Mouse (Mus musculus) heart, adult 18-20 months (tissue): ENCODE measurements around the gene Psma3. TPM values are rescaled to one million over a fixed set of nuclear protein-coding genes. Genes with fewer than 3 reads are reported as not detected.
A peak's percentile ranks its signal among the peaks of the same experiment; 100 is the strongest.
"Not testable (repeated sequence)": the region's sequence is repeated elsewhere in the genome, so short reads cannot be mapped to it uniquely, and the experiment has no call there.

Experiments
- DNase-seq, 2 experiments: peaks; one replicate each; pipeline ENCODE4 v3.0.0; 2021 to 2022; ENCODE audit warnings: mixed read lengths in 1 of 2
- total RNA-seq, 2 experiments: library from RNA; stranded (reverse); gene quantifications; 2 replicates each; pipeline ENCODE4 v1.2.3; 2021

Gene Psma3
- total RNA-seq, 2 experiments from 2014 or later: 182 to 184 TPM

DNA sequence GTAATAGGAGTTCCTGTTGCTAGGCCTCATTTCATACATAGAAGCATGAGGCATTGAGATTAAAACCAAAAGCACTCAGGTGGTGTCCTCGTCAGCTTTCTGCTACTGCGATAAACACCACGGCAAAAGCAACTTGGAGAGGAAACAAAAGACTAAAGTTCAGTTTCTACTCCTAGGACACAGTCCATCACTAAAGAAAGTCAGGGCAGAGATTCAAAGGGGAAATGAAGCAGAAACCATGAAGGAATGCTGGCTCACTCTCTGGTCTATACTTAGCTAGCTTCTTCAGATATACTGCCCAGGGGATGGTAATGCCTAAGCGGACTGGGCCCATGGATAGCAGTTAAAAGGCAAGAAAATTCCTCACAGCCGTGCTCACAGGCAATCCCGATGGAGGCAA, 27.0 kb downstream of the Psma3 start:
- no peak for DNase-seq

DNA sequence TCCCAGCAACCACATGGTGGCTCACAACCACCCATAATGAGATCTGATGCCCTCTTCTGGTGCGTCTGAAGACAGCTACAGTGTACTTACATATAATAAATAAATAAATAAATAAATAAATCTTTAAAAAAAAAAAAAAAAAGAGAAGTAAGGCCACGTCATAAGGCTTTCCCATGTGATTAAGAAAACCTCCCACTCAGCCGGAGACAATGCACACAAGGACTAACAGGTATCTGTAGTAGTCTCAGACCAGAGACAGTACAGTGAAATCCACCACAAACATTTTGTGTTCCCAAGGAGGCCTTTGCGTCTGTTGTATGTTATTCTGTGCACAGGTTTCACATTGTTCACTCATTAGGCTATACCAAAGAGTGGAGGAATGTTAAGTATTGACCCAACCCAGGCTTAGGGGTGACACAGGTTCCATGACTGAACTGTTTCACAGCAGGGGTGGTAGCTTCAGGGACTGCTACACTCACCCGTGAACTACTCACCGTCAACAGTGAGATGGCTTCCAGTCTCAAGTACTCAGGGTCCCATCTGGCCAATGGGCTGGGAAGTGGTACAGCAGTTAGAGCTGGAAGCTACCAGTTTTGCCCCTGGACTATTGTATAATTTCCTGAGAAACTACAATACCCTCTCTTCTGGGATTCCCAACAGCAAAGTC, 29.5 kb downstream of the Psma3 start:
- no peak for DNase-seq

DNA sequence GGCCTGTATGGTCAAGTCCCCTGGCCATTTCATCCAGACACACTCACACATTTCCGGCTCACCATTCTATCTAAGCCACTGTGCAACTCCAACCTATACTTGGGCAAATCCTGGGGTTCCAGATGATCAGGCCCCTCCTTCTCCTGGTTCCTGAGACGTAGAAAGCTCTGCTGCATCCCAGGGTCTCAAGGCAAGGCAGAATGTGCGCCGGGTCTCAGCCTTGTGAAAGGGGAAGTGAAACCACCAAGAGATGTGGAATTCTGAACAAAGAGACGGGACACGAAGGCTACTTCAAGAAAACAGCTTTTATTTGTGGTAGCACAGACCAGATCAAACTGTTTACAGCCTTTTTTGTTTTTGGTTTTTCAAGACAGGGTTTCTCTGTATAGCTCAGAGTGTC, 31.7 kb downstream of the Psma3 start:
- no peak for DNase-seq

DNA sequence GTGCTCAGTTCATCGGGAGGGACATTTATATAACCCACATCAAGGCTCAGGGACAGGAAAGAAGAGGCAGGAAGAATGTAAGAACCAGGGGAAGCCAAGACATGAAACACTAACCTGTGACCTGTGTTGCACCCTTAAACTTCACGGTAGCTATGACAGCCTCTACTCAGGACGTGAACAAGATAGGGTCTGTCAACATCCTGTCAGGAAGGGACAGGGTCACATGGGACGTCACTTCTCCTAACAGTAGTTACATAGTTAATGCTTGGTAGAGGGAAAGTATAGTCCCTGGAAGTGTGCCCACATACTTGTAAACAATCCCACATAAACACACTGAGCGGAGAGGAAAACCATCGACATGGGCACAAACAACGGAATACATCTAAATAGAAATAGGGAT, 32.5 kb downstream of the Psma3 start:
- no peak for DNase-seq

DNA sequence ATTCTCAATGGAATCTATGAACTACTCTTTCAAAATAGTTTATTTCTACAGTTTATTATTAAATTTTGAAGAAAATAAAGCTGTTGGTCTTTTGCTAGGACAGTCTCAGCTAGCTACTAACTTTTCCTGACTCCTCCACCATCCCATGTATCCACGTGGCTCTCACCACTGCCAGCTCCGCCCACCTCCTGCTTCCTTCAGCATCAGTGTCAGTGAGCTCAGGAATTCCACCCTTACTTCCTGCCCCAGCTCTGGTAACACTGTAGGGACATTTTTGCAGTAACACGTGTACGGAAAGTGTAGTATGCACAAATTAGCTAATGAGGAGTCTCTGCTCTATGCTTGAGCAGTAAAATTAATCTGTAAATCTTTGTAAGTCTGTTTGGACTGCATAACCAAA, 35.3 kb downstream of the Psma3 start:
- peak; percentile 62 to 82 for DNase-seq

DNA sequence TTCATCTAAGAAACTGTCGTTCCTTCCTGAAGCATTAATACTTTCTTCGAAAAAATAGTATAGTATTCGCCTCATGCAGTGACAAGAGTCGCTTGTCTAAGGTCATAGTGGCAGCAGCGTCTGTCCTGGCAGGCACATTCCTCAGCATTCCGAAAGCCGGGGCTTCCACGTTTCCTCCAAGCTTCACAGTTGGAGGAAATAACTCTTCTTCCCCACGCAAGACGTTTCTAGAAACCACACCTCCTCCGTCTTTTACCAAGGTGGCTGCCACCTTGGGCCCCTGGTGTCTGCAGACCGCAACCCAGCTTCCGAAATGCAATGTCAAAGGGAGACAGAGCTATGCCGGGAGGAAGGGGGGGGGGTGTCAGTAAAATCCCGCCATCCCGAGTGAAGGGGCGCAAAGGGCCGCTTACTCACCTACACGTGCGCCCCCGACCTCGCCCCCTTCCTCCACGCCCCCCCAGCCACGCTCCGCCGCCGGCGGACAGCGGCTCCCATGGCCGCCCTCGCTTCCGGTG, 40.5 kb downstream of the Psma3 start:
- DNase-seq: peak in 1 of 2 experiments; percentile 50

DNA sequence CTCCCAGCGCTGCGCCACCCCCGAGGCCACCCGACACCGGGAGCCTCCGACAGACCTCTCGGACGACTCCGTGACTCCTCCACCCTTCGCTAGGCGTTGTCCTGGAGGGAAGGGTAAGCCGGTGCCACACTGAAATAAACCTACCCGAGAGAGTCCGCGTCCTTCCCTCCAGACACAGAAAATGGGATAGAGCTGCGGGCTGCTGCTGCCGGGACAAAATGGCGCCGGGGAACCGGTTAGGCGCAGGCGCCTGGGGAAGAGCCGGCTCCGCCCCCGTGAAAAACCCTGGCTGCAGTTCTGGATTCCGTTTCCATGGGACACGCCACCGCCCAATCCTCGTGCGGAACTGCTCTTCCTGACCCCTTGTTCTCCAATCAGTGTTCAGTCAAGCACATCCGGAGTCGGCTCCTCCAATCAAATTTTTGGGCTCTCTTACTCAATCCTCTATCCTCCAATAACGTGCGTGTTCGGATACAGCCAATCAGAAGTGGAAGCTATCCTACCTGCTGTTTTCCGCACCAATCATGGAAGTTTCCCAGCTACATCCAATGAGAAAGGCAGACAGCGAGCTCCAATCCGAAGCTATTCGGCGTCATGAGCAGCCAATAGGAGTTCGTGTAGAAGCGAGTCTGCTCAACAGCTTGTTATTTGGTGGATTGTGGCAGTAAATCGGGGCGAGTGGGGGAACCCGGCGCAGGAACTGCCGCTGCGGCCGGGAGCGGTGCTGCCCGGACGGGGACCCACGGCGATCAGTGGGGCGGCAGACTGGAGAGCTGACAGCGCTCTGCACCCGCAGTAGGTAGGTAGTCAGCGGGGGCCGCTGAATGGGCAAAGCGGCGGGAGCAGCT, 41.2 kb downstream of the Psma3 start, which contains the start of gene Arid4a:
Gene Arid4a, plus strand, starts transcription at position 628 of the 848 bp plus-strand sequence.
- peak; percentile 98 to 100 for DNase-seq

DNA sequence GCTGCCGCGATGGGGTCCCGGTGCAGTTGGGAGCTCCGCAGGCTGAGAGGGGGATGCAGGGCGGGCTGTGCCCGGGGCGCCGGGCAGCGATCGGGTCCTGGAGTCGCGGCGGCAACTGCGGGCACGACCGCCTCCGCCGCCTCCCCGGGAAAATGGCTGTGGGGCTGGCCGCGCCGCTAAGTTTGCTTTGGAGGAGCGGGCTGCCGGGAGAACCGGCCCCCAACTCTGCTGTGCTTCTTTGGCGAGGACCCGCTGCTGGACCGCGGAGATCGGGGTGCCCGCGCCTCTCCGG, 41.7 kb downstream of the Psma3 start:
- no peak for DNase-seq

DNA sequence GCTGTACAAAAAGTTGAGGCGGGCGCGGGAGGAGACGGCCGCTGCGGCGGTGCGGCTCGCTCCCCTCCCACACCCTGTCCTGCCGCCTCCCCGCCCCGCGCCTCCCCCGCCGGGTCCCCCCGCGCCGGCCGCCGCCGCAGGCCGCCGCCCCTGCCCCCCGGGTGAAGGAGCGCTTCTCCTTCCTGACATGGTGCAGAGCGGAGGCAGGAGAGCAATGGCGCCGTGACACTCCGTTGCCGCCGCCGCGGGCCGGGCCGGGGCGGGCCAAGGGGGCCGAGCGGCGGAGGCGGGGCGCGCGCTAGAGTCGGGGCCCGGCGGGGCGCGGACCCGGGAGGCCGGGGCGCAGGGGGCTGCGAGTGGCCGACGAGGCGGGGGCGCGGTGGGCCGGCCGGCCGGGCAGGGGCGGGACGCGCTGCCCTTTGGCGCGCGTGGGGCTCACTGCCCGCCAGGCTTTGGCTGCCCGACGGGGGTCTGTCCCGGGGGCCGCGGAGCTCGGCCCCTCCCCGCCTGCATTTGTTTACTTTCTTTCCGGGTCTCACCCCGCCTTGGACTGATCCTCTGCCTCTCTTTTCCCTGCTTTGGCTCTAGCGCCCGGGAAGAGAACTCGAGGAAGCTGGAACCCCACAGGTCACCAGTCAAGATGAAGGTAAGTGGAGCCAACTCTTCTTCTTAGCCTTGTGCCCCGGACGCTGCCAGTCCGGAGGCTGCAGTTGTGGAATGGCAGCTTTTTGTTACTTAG, 42.3 kb downstream of the Psma3 start:
- peak; percentile 67 for DNase-seq

DNA sequence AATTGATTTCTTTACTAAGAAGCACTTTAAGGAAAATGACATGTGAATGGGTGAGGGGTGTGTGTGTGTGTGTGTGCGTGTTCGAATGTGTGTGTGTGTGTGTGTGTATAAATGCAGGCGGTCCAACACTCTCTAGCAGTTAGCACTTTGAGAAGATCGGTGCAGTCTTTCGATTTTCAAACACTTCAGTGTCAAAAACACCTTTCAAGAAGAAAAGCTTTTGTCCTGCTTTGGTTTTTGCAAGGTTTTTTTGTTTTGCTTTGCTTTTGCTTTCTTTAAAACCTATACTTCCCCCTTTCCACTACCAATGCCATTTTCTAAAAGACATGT, 42.8 kb downstream of the Psma3 start:
- no peak for DNase-seq

DNA sequence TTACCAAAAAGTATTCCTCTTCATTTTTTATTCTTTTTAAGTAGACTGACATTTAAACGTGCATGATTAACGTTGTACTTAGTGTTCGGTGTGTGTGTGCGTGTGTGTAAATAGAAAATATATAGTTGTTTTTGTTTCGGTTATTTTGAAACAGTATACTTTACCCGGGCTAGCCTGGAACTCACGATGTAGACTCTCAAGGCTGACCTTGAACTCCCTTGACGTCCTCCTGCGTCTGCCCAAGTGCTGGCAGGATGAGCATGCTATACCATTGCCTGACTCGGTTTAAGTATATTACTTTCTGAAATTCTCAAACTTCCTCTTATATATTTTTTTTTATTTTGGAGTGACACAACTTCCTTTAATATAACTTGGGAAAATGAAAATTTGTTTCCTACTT, 43.4 kb downstream of the Psma3 start:
- DNase-seq: no peak

DNA sequence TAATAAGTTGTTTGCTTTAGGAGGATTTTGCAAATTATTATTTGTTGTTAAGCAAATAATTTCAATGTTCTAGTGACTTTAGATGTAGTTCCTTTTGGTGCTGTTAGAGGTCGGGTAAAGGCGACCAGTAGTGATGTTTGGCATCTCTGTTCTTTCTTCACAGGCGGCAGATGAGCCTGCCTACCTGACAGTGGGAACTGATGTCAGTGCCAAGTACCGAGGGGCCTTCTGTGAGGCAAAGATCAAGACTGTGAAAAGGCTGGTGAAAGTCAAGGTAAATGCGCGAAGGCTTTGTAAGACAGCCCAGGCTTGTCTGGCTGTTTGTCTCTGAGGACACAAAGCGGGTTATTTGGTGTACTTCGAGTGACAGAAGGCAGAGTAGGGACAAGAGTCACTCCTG, 44.8 kb downstream of the Psma3 start:
- no peak for DNase-seq

DNA sequence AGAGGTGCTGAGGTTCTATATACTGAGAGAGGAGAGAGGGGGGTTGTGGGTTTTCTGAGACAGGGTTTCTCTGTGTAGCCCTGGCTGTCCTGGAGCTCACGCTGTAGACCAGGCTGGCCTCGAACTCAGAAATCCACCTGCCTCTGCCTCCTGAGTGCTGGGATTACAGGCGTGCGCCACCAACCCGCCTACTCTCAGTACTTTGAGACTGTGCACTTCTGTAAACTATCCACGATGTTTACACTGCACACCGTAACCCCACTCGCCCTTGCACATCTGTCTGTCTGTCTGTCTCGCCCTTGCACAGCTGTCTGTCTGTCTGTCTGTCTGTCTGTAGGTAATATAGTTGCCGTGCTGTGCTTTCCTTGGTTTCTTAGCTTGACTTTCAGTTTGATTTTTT, 50.0 kb downstream of the Psma3 start:
- no peak for DNase-seq

DNA sequence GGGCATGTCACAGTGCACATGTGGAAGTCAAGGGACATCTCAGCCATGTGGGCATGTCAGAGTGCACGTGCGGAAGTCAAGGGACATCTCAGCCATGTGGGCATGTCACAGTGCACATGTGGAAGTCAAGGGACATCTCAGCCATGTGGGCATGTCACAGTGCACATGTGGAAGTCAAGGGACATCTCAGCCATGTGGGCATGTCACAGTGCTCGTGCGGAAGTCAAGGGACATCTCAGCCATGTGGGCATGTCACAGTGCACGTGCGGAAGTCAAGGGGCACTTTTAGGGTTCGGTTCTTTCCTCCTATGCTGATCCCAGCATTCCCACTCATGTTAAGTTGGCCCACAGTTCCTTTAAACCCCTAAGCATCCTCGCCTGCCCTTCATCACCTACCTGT, 53.8 kb downstream of the Psma3 start:
- not testable (repeated sequence) for DNase-seq

DNA sequence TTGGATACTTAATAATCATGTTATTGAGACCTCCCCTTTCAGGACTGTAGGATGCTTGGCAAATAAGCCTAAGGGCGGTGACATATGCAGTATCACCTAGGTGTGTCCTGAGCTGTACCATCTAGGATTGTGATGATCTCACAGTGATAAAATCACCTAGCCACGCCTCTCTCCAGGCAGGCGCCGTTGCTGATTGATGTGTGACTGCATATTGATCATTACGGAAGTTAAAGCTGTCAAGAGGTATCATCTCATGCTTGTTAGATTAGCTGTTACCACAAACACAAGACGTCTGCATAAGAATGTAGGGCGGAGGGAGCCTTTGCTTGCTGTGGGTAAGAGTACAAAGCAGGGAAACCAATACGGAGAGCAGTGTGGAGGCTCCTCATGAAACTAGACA, 55.8 kb downstream of the Psma3 start:
- no peak for DNase-seq

DNA sequence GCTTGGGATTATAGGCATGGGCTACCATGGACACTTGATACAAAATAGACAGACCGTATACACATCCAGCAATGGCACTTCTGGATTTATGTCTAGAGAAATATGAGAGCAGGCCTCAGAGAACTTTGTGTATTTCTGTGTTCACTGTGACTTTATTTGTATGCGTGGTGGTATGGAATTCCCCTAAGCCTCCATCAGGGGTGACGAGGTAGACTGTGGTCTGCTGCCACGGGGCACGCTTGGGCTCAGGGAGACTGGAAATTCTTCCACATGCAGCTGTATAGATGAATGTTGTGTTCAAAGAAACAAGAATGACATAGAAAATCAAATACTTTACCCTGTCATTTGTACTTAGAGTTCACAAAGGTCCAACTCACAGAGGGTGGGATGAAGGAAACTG, 56.3 kb downstream of the Psma3 start:
- DNase-seq: no peak

DNA sequence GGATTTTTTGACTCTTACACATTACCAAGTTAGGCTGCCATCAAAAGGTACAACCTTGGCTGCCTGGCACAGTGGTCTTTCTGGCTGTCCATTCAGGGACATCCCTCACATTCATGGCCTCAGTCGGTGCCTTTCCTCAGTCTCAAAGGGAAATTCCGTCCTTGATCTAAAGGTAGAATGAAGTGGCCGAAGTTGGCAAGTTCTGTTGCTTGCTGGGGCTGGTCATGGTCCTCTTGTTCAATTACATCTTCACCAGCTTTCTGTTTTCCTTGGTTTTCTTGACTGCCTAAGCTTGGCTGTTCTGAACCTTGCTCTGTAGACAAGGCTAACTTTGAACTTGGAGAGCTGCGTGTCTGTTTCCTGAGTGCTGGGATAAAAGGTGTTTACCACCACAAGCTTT, 61.4 kb downstream of the Psma3 start:
- no peak for DNase-seq

DNA sequence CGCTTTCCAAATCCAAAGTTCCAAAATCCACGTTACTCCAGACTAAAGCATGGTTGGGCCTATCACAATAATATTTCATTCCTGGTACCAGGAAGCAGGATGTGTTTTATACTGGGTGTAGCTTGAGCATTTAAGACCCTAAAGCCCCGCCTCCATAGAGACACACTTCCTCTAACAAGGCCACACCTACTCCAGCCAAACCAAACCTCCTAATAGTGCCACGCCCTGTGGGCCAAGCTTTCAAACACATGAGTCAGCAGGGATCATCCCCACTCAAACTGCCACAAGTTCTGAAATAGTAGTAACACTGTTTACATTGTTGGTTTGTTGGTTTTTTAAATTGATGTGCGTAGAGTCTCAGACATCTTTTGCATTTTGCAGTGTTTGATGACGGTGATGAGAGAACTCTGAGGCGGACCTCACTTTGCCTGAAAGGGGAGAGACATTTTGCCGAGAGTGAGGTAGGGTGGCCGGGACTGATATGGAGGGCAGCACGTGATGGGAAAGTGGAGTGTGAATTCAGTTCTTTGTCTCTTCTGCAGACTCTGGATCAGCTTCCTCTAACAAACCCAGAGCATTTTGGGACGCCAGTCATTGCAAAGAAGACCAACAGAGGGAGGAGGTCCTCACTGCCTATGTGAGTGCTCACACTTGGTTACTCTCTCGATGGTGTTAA, 62.4 kb downstream of the Psma3 start:
- DNase-seq: no peak

DNA sequence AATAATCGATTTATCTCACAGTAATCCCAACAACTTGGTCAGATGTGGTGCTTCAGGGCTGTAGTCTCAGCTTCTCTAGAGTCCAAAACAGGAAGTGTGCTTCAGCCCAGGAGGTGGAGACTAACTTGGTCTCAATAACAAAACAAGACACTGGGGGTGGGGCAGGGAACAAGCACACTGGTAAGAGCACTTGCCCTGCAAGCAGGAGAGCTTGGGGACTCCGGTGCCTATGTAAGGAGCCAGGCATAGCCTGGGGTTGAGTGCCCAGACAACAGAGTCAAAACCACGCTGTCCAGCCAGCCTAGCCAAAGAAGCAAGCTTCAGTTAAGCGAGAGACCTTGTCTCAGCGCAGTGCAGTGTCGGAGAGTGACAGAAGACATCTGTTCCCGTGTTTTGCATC, 66.0 kb downstream of the Psma3 start:
- peak; percentile 83 to 90 for DNase-seq

DNA sequence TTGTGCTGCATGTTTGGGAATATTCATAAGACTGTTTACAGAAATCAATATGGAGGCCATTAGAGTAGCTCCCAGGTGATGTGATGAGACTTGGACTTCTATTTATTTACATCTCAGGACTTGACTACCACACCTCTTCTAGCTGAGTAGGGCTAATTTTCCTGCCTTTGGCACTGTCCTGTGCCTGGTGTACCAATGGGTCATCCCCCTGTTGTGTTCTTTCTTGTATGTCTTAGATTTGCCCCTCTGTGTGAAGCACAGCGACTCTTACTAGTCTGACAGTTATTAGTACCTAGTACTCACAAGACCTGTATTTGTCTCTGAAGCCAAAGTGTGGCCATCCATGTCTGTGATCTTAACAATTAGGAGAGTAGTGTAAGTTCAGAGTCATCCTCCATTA, 68.0 kb downstream of the Psma3 start:
- no peak for DNase-seq

DNA sequence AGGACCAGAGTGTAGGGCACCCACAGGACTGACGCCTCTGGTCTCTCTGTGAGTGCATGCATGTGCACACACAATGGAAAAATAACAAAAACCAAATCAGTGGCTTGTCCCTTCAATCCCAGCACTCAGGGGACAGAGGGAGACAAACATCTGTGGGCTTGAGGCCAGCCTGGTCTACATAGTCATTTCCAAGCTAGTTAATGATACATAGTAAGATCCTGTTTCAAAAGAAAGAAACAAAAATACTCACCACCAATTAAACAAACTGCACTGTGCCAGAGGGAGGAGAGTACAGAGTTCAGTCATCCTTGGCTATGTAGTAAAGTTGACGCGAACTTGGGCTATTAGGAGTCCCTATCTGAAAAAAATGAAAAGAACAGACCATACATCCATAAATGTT, 69.2 kb downstream of the Psma3 start:
- DNase-seq: no peak

DNA sequence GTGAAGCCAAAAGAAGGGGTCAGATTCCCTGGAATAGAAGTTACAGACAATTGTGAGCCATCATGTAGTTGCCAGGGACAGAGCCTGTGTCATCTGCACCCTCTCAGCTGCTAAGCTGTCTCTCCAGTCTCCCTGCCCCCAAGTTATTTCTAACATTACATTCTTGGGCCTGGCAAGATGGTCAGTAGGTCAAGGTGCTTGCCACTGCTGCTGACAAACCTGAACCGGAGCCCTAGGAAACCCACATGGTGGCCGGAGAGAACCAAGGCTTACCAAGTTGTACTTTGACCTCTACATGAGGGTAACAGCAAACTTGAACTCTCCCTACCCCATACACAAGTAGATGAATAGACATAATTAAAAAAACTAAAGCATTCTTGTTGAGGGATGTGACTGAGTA, 70.1 kb downstream of the Psma3 start:
- no peak for DNase-seq
